Mouse (Mus musculus) left cerebral cortex, adult 2 months (tissue): ENCODE measurements around the gene Tnfsf11. TPM values are rescaled to one million over a fixed set of nuclear protein-coding genes. Genes with fewer than 3 reads are reported as not detected.

Experiments used
- DNase-seq, 2 experiments: peaks; one replicate each; pipeline ENCODE4 v3.0.0; 2021 to 2022; ENCODE audit warnings: low spot score in 2 of 2, mixed read lengths in 1 of 2; ENCODE audit errors: extremely low spot score in 1 of 2
- H3K27ac ChIP-seq: fragments of 200-600 bp; 2 replicates; pipeline ENCODE4 v1.8.1; 2022
- H3K4me3 ChIP-seq: fragments of 200-600 bp; 2 replicates; pipeline ENCODE4 v1.8.1; 2022
- CTCF ChIP-seq: fragments of 200-600 bp; IDR thresholded peaks from 2 replicates; pipeline ENCODE4 v1.8.1; 2022; ENCODE audit warnings: antibody characterized with exemption, mild to moderate bottlenecking, moderate library complexity
- intact Hi-C: fragments of 180-260 bp; cut with DNase I; formaldehyde crosslinking; loops from one replicate; pipeline ENCODE4 v1.15.1; 2025
- total RNA-seq, 2 experiments: library from RNA; stranded (reverse); gene quantifications; 2 replicates each; pipeline ENCODE4 v1.2.3; 2021

Gene Tnfsf11
- total RNA-seq, 2 experiments from 2014 or later = not detected

GRCm38 (mm10) chr14:78323356-78323755 lies 15.5 kb upstream of the Tnfsf11 start:
- intact Hi-C loops = no loop called here
- no peak overlapping the region for H3K27ac ChIP-seq
- no peak overlapping the region for H3K4me3 ChIP-seq
- TF ChIP-seq CTCF = no peak
- DNase-seq = no peak

GRCm38 (mm10) chr14:78322916-78323315 lies 15.1 kb upstream of the Tnfsf11 start:
- no peak for TF ChIP-seq CTCF
- intact Hi-C loops = no loop called here
- no peak for DNase-seq
- Histone ChIP-seq H3K27ac (no peak overlapping the region), H3K4me3 (no peak overlapping the region)

DNA sequence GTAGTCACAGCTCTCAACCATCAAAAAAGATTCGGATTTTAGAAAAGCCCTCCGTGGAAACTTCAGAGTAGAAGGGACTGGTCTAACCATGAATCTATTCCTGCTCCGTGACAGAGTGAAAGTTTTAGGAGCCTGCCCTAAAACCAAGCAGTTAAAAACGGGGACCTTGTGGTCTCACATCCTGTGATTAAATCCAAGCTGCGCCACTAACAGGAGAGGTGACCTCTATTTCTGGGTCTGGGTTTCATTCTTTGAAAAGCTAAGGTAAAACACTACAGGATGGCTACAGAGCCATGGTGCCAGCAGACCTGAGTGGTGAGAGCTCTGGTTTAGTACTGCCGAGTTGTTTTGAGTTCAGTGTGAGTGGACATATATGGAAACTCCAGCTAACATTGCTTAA lies 12.4 kb upstream of the Tnfsf11 start:
- H3K27ac ChIP-seq = no peak overlapping the region
- DNase-seq = no peak
- no peak overlapping the region for H3K4me3 ChIP-seq
- intact Hi-C loops = no loop called here
- TF ChIP-seq CTCF = no peak

DNA sequence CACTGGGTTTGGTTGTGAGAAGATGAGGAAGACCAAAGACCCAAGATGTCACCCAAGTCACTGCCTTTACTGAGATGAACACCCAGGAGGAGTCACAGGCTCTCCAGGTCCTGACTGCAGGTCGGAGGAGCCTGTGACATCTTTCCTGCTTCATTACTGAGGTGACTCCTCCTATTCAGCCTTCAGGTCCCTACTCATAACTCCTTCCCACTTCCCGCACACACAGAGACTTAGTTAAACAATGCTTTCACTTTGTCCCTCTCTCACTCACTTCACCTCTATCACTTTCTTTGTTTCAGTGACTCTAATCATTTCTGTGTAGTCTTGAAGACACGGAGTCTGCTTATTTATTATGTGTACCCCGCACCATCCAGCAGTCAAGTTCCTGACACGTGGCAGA lies 11.7 kb upstream of the Tnfsf11 start:
- no peak for DNase-seq
- H3K27ac ChIP-seq = no peak overlapping the region
- no peak overlapping the region for H3K4me3 ChIP-seq
- TF ChIP-seq CTCF = no peak
- intact Hi-C loops = no loop called here

GRCm38 (mm10) chr14:78319000-78319399 lies 11.2 kb upstream of the Tnfsf11 start:
- no peak overlapping the region for H3K4me3 ChIP-seq
- no peak for TF ChIP-seq CTCF
- no peak for DNase-seq

DNA sequence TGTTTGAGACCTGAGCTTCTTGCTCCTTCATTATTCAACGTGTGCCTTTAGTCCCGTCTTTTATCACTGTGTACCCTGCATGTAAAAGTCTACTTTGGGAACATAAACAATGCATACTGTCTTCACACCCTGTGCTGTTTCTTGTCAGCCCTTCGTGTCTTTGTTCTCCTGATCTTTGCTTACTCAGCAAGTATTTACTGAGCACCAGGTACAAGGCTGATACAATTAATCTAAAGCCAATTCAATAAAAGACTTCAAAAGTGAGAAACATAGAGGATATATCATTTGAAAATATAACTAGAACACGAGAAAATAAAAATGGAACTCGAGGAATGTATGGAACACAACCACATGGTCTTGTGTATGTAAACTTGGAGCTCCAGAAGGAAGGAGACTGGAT lies 9.8 kb upstream of the Tnfsf11 start:
- no peak for TF ChIP-seq CTCF
- Histone ChIP-seq H3K4me3 (no peak overlapping the region), H3K27ac (no peak overlapping the region)
- no peak for DNase-seq
- intact Hi-C loops = no loop called here

More at GRCm38 (mm10) chr14:78319000-78319399, 11.2 kb upstream of the Tnfsf11 start:
- intact Hi-C loops = no loop called here
- H3K27ac ChIP-seq = no peak overlapping the region

- intact Hi-C loops = no loop called here
- DNase-seq = no peak
- no peak for TF ChIP-seq CTCF
- H3K4me3 ChIP-seq = no peak overlapping the region
- H3K27ac ChIP-seq = no peak overlapping the region
These were observed 6.9 kb downstream of the Tnfsf11 start for GRCm38 (mm10) chr14:78300914-78301313.

DNA sequence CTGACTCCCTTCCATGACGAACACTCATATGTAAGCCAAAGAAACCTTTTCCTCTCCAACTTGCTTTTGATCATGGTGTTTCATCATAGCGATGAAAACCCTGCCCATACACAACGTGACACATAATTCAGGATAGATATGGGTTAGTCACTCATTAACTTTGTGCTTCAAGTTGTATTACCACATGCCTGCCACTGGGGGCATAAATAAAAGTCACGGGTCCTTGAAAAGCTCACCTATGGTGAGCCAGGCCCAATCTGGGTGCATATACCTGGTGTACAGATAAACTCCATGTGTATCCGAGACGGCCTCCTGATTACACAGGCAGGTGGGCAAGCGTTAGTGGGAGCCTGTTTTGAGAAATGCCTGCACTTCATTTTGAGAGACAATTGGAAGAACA lies 15.2 kb downstream of the Tnfsf11 start:
- Histone ChIP-seq H3K27ac (no peak overlapping the region), H3K4me3 (no peak overlapping the region)
- intact Hi-C loops = loop anchor here (5.0 kb wide), 1 partner anchor 70 kb away; no protein-coding TSS in a partner anchor
- DNase-seq = no peak
- TF ChIP-seq CTCF = peak; percentile 25

DNA sequence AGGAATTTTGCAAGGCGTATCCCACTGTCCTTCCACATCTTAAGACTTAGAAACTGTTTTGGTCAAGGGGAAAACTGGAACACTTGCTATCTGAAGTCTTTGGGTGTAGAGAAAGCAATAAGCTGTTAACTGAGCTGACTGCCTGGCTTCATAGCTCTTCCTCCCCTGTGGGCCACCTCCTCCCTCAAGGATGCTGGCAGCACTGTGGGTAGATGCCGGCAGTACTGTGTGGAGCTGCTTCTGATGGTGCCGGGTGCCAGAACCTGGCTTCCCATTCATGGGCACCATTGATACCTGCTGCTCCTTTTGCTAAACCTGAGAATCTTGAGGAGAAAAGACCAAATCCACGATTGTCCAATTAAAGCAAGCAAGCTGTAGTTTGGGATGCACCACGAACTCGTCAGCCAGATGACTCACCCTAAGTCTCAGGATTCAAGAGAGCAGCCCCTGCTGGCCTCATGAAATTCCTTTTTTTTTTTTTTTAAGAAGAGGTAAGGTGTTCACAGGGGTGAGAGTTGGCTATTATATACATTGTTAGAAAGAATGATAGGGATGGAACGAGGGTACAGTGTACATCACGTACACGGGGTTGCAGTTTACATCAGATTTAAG lies 17.8 kb downstream of the Tnfsf11 start:
- no peak; the same call in 1 of the 2 replicates for TF ChIP-seq CTCF
- Histone ChIP-seq H3K4me3 (no peak overlapping the region), H3K27ac (no peak overlapping the region)
- DNase-seq = no peak
- intact Hi-C loops = loop anchor here (5.0 kb wide), 4 partner anchors 72 to 1148 kb away; no protein-coding TSS in a partner anchor

GRCm38 (mm10) chr14:78288903-78289302 lies 18.9 kb downstream of the Tnfsf11 start:
- intact Hi-C loops = loop anchor here (5.0 kb wide), 3 partner anchors 143 to 1147 kb away; no protein-coding TSS in a partner anchor
- no peak overlapping the region for H3K4me3 ChIP-seq
- no peak for TF ChIP-seq CTCF
- H3K27ac ChIP-seq = no peak overlapping the region
- no peak for DNase-seq

DNA sequence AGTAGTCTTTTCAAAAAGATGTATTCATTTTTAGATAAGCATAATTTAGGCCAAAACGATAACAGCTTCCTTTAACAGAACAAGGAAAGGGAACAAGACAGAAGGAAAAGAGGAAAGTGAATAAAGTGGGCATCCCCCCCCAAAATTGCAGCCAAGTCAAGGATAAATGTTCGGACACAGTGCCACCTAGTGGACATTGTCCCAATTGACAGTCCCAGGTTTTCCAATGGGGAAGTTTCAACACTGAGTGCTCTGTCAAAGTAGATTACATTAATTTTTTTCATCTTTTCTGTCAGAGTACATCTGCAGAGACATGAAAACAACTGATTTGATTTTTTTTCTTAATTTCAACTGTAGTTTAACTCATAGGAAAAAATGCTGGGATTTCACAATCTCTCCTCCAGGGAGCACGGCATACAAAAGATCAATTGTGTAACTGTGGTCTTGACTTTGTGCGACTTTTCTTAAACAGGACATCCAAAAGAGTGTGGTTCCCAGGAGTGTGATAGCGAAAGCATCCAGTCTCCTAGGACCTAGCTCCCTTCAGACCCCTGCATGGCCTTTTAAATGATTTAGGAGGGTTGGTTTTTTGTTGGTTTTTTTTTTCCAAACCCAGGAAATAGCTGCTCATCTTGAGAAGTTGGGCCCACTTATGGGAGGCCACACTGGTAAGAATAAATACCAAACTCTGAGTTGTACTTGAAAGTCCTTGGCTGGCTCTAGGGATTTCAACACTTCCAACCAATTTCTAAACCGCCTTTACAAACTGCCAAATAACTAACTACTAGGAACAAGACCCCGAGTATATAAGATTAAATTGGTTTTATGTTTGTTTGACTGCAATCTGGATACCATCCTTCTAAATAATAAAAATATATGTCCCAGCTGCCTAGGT lies 19.7 kb downstream of the Tnfsf11 start:
- Histone ChIP-seq H3K4me3 (no peak overlapping the region), H3K27ac (no peak overlapping the region)
- peak; percentile 36 to 58 for DNase-seq
- intact Hi-C loops = loop anchor here (5.0 kb wide), 3 partner anchors 144 to 1146 kb away; no protein-coding TSS in a partner anchor
- peak; percentile 94 for TF ChIP-seq CTCF

GRCm38 (mm10) chr14:78286011-78286548 lies 21.8 kb downstream of the Tnfsf11 start:
- no peak for TF ChIP-seq CTCF
- intact Hi-C loops = loop anchor here (5.0 kb wide), 3 partner anchors 146 to 1144 kb away; no protein-coding TSS in a partner anchor
- no peak for DNase-seq
- no peak overlapping the region for H3K4me3 ChIP-seq
- H3K27ac ChIP-seq = no peak overlapping the region
